Mouse (Mus musculus): ENCODE data around the gene Exoc6.
"Not testable (repeated sequence)": the region's sequence is repeated elsewhere in the genome, so short reads cannot be mapped to it uniquely, and the experiment has no call there.

Exoc6 gene

DNA sequence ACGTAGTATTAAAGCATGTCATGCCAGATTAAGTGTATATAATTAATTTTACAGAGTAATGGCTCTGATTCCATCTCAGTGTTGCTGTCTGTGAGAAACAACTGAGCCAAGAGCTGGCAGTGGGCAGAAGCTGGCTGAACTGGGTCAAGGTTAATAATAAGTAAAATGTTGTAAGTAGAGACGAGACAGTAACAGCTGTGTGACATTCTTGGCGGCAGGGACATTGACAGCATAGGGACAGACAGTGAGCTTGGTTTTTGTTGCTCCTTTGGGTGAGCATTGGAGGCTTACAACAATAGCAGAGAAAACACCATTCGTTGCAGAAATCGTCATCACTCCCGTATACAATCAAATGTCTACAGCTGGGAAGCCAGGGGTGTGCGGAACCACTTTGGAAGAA lies 13.8 kb upstream of the Exoc6 start:
- DNase-seq (ENCODE audit: extremely low read depth, low read depth, low spot score) = no peak

GRCm38 (mm10) chr19:37537717-37538116 lies 12.5 kb upstream of the Exoc6 start:
- DNase-seq (ENCODE audit: extremely low read depth, low read depth, low spot score) = no peak

GRCm38 (mm10) chr19:37540201-37540600 lies 10.0 kb upstream of the Exoc6 start:
- DNase-seq (ENCODE audit: extremely low read depth, low read depth, low spot score) = no peak

DNA sequence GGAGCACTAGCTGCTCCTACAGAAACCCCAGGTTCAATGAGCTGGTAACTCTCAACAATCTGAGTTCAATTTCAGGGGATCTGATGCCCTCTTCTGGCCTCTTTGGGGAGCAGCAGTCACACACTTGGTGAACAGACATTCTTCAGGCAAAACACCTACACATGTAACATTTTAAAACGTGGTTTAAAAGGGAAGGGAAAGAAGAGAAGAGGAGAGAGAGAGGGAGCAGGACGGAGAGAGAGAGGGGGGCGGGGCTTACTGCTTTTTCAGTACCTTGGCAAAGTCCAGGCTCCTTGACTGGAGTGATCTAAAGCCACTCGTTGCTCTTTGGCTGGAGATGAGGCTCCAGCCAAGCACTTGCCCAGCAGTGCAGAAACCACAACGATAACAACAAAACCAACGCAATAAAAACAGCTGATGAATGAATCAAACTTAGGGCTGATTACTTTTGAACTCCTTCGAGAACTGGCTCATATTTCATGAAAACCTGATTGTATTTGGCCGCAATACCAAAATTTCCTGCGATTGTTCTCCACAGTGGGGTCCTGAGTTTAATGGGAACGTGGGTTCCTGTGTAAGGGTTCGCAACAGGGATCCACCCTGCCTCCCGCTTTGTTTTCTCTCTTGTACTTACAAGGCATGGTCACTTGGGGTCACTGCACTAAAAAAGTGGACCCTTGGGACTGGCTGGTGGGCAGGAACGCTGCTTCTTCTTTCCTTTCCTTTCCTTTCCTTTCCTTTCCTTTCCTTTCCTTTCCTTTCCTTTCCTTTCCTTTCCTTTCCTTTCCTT lies 6.5 kb upstream of the Exoc6 start:
- DNase-seq (ENCODE audit: extremely low read depth, low read depth, low spot score) = no peak

DNA sequence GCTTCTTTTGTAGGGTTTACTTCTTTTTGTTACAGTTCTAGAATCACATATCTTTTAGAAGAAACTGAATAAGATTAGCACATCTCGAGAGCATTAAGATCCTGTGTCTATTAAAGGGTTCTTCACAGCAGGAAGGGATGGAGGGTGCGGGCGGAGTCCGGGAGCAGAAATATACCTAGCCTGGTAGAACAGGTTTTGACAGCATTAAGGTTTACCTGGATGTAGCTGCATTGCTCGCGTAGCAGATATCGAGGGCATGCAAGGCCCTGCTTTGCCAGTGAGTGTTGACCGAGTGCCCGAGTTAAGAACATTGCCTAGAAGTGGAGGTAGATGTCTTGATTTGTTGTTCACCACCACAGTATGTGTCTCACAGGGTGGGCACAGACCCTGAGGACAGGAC lies 5.7 kb upstream of the Exoc6 start:
- DNase-seq (ENCODE audit: extremely low read depth, low read depth, low spot score) = no peak

GRCm38 (mm10) chr19:37545231-37545630 lies 5.0 kb upstream of the Exoc6 start:
- DNase-seq (ENCODE audit: extremely low read depth, low read depth, low spot score) = no peak

- no peak for DNase-seq (ENCODE audit: extremely low read depth, low read depth, low spot score)
These were observed 4.5 kb upstream of the Exoc6 start for GRCm38 (mm10) chr19:37545725-37546124.

GRCm38 (mm10) chr19:37546776-37547175 lies 3.4 kb upstream of the Exoc6 start:
- DNase-seq (ENCODE audit: extremely low read depth, low read depth, low spot score) = no peak

- DNase-seq (ENCODE audit: extremely low read depth, low read depth, low spot score) = no peak
These were observed 885 bp downstream of the Exoc6 start for GRCm38 (mm10) chr19:37551040-37551566.

- no peak for DNase-seq (ENCODE audit: extremely low read depth, low read depth, low spot score)
These were observed 3.4 kb downstream of the Exoc6 start for GRCm38 (mm10) chr19:37553376-37554265.

DNA sequence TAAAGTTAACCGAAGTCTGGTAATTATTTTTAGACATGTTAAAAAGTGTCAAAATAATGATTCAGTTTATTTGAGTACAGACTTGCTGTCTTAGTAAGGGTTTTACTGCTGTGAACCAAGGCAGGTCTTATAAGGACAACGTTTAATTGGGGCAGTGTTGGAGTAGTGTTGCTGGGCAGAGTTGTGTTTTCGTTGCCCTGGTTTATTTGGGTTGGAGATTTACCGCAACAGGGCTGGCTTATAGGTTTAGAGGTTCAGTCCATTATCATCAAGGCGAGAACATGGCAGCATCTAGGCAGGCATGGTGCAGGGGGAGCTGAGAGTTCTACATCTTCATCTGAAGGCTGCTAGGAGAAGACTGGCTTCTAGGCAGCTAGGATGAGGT lies 4.0 kb downstream of the Exoc6 start:
- DNase-seq (ENCODE audit: extremely low read depth, low read depth, low spot score) = not testable (repeated sequence)

- DNase-seq (ENCODE audit: extremely low read depth, low read depth, low spot score) = no peak
These were observed 5.8 kb downstream of the Exoc6 start for GRCm38 (mm10) chr19:37555863-37556566.

DNA sequence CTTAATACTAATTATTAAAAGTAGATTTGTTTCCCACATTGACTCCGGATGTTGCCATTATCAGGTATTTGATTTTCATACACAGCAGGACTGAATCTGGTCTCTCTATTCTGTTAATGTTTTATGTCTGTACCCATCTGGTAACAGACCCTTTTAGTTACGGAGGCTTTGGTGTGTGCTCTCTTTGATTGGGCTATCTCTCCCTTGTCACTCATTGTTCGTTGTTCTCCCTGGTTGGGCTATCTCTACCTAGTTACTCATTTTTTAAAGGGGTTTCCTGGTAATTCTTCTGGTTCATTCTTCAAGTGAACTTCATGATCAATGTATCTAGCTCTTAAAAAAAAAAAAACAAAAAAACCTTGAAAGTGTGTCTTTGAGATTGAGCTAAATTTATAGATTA lies 7.7 kb downstream of the Exoc6 start:
- DNase-seq (ENCODE audit: extremely low read depth, low read depth, low spot score) = no peak

DNA sequence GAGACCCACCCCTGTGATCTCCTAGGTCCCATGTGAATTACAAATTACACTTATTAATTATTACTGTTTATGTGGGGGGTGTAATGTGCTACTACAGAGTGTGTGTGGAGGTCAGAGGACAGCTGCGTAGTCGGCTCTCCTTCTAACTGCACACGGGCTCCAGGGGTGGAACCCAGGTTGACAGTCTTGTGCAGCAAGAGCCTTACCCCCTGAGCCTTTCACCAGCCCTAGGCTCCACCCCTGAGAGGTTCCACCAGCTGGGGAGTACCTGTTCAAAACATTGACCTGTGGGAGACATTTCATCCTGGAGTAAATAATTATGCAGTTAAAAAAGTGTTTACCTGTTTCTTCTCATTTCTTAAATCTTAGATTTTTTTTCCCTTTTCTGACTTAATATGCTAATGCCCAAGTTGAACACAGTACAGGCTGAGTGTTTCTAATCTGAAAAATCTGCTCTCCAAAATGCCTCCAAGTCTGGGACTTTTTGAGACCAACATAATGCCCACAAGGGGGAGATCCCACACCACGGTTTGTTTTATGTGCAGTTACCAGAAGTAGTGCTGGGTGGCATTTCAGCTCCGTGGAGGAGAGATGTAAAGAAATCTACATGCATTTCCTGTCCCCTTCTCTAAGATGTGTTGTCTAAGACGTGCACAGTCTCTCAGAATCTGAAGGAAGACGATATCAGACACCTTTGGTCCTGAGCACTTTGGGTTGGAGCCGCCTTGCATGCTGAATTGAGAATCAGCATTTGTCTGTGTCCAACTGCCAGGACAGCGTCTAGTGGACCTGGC lies 9.3 kb downstream of the Exoc6 start:
- DNase-seq (ENCODE audit: extremely low read depth, low read depth, low spot score) = no peak

GRCm38 (mm10) chr19:37560080-37560427 lies 9.8 kb downstream of the Exoc6 start:
- no peak for DNase-seq (ENCODE audit: extremely low read depth, low read depth, low spot score)

DNA sequence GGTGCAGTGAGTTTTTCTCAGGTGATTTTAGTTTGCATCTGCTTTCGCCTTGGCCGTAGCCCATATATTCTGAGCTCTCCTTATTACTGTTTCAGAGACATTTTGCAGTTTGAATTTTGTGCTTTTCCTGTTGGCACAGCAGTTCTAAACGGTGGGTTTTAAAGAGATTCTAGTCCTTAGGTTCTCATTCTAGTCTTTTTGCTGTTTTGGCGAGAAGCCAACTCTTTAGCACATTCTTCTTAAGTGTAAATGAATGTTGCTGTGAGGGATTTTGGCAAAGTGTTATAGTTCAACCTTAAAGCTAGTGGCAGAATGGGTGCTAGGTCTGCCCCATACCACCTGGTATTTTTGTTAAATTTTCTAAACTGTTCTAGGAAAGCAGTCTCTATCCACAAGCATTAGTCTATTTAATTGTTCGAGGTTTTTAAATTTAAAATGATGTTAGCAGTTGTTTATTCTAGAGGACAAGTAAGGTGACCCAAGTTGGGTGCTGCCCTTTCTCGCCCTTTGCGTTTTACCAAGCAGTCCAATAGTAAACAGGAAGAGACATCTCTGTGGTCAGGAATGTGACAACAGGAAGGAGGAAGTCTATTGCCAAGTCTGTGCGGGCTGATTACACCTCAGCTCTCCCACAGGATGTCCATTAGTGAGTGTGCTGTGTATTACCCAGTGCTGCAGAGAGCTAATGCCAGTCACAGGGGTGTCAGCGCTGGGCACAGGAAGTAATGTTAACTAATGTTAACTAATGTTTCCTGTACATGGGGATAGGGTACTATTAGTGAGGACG lies 11.1 kb downstream of the Exoc6 start:
- DNase-seq (ENCODE audit: extremely low read depth, low read depth, low spot score) = no peak

DNA sequence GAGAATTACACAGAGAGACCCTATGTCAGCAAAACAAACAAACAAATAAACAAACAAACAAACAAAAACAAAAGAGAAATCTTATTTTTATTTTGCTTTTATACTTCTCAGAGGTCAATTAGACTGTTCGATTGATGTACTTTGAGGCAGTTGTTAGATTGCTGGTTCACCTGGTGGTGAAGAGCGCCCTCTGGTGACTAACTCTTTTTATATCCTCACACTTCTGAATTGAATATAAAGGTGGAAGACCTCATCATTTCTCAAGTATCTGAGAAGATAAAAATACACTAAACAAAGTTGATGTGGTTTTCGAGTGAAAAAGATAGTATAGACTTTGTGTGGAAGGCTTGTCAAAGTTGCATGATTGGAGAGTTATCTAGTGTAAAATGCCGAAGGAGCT lies 13.5 kb downstream of the Exoc6 start:
- DNase-seq (ENCODE audit: extremely low read depth, low read depth, low spot score) = no peak

GRCm38 (mm10) chr19:37565806-37566205 lies 15.6 kb downstream of the Exoc6 start:
- no peak for DNase-seq (ENCODE audit: extremely low read depth, low read depth, low spot score)

GRCm38 (mm10) chr19:37569186-37569754 lies 19.1 kb downstream of the Exoc6 start:
- DNase-seq (ENCODE audit: extremely low read depth, low read depth, low spot score) = no peak
